Mouse (Mus musculus): ENCODE measurements around the gene Ppp4r4.

- TF ChIP-seq EP300 (IDR thresholded peaks at IDR 0.05; ENCODE audit: insufficient read depth, low read depth, low read length) (no peak), CTCF (IDR thresholded peaks at IDR 0.05) (no peak)
Measured at GRCm38 (mm10) chr12:103583771-103584170, 51.7 kb downstream of the Ppp4r4 start.

Data from heart, adult 2 months (tissue).